Mouse (Mus musculus): ENCODE measurements around the gene Camk2d. TPM values are rescaled to one million over a fixed set of nuclear protein-coding genes. Genes with fewer than 3 reads are reported as not detected.

Gene Camk2d
- total RNA-seq, 2 experiments from 2014 or later = 208 to 210 TPM

DNA sequence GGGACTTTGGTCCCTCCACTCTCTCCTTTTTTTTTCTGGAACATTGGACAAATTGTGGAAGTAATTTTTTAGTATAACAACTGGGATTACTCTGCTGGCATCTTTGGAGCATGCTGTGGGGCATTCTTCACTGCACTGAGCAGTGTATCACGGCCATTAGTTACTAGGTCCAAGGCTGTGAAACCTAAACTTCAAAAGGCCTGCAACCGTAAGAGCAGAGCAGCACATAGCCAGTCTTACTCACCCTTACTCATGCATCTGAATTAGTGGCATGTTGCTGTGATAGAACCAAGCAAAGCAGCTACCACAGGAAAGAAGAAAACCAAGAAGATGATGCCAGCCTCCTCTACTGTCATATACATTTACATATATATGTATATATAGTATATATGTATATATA, 95.5 kb downstream of the Camk2d start:
- DNase-seq = no peak

DNA sequence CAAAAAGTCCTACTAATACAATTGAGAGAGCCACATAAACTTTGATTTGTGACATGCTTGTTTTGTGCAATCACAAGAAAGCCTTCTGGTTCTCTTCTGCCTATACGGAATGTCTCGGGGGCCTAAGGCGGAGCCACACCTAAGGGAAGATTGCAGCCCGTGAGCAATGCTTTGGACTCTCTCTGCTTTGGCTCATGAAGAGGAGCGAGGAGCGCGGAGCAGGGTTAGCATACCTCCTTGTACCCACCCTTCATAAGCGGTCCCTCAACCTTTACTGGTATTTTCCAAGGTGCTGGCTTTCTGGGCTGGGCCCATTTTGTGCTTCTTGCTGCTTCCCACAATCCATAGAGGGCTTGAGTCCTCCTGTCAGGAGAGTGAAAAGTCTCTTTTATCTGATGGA, 96.7 kb downstream of the Camk2d start:
- DNase-seq = no peak

DNA sequence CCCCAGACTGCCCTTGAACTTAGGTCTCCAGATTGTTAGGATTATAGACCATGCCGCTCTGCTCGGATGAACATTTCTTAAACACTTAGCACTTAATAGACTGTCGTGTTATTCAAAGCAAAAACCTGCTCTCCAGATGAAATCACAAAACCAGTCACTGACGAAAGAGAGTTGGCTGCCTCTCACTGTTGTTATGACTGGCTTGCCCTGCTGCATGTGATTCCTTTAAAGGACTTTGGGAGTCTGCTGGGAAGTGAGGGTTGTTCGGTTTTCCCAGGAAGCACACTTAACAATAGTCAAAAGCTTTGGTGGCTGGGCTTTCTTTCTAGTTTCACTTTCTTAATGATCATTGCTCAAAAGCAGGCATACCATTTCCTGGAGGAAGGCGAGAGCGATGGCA, 97.2 kb downstream of the Camk2d start:
- peak; percentile 42 for DNase-seq

DNA sequence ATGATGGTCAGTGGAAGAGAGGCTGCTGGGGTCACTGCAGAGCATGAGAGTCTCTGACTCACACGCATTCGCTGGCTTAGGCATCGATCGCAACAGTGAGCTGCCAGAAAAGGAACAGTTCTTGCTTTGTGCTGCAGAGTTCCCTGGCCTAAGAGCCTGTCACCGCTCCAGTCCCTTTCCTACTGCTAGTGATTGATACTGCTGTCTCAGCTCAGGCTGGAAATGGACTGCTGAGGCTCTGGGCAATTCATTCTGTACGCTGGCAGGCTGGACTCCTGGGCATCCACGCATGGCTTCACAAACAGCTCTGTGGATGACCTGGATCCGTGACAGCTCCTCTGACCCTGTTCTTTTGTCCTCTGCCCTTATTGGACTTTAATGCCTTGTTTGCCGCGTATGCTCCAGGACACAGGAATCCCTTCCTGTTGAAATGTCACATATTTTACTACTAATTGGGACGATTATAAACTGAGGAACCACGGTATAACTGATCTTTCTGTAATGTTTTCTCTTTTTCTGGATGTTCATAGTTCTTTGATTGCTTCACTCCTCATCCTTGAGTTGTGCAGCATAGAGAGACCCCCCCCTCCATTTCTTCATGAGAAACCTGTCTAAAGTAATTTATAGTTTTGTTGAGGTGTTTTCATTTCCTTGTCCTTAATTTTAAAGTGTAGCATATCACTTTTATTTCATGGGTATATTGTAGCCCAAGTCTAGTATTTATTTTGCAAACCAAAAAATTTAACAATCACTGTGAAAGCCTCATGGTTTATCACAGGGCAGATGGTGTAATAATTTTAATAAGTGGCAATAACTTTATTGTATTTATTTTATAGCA, 99.6 kb downstream of the Camk2d start:
- DNase-seq = peak; percentile 73

DNA sequence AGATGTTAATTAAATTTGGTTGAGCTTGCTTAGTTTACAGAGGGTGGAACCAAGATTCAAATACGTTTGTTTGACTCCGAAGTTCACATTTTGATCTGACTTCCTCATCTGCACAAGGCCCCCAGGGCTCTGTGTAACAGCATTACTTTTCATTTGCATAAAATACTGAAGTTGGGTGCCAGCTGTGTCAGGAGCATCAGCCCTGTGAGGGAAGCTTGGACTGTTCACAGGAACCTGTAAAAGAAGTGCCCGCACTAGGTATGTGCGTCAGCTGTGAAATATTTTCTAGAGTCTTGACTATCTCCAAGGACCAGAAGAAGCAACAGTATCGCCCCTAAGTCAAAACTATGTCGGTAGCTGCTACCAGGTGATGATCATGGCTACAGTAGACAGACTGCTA, 100.5 kb downstream of the Camk2d start:
- no peak for DNase-seq

DNA sequence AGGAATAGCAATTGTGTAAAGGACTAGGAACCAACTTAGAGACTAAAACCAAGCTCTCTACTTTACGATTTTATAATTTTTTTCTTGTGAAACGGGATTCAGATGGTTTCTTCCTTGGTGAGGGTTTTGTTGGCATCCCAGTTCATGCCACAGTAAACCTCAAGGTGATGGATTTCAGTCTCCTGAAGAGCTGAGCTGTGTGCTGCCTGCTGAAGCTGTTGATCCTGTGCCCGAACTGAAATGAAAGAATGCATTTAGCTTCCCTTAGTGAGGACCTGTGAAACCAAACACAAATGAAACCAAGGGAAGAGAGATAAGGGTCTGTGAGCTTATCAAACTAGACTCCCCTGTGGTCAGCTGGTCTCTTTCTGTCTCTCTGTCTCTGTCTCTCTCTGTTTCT, 103.6 kb downstream of the Camk2d start:
- DNase-seq = no peak

DNA sequence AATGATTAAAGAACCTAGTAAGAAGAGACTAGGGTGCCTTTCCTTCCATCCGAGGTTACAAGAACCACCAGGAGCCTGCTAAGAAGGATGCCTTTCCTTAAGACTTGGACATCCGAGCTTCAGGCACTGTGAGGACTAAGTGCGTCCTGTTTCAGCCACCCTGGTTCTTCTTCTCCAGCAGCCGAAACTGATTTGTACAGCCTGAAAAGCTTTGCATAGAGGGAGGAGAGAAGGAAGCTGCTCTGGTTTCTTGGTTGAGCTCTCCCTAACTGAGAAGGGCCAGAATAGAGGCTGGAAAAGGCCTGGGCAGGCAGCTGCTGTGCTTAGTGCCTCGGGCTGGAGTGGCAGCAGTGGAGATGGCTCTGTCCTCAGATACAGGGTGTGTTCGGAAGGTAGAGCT, 105.0 kb downstream of the Camk2d start:
- no peak for DNase-seq

DNA sequence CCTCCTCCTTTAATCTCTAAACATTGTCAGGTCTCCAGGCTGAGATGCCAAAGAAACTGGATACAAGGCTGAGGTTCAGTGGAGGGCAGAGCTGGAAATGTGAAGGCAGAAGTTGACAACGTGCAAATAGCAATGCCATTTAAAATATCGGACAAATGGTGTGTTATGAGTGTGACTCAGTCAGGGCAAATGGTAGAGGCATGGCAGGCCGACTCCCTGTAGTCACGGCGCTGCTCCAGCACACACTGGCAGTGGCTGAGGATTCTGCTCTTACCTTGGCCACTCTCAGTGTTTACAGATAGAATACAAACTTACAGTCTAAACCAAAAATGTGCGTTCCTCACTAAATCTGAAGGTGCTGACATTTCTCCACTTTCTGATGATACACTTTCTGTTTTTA, 105.5 kb downstream of the Camk2d start:
- DNase-seq = no peak

DNA sequence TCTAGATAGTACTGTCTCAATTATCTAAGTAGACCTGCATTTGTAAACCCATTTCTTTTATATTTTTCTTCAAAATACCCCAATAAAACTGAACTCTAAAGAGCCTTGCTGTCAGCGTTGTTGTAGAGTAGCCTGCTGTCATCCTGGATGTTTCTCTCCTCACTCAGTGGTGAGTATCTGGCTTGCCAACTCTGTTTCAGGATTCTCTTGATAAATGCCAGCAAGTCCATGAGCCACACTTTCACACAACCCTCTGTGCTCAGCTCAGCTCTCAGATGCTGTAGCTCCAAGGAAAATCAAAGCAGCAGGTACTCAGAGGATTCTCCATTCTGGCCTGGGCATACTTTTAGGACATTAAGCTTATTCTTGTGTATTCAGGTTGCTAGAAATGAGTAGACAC, 109.4 kb downstream of the Camk2d start:
- no peak for DNase-seq

DNA sequence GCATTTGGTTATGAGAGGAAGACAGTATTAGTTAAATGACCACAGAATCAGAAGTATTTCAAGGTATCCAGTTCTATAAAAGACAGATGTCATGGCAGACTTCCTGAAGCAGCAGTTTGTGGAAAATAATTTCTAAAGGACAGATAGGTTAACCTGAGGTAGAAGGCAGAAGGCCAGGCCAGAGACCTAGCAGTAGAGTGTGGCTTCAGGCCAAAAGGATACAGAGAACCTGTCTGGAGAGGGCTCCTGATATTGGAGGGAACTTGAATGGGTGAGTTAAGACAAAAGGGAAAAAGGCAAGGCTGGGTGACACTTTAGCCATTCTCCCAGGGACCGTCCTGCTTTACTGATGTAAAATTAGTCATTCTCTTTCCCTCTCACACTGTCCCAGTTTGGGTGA, 118.2 kb downstream of the Camk2d start:
- DNase-seq = no peak

DNA sequence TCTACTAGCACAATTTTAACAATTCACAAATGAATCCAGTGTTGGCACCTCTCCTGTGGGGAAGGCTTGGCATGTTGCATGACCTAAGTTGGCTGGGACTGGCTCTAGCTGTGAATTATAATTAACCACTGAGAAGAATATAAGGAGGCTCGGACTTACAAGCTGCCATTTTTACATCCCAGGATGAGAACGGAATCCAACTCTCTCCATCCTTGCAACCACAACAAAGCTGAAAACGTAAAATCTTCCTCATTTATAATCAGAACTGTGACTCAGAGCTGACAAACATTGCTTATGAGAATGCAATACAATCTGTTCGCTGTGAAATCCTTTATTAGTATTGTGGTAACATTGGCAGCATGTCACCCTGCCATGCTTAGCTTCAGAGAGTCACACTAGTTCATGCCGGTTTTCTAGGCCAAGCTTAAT, 126.9 kb downstream of the Camk2d start:
- DNase-seq = peak; percentile 28

DNA sequence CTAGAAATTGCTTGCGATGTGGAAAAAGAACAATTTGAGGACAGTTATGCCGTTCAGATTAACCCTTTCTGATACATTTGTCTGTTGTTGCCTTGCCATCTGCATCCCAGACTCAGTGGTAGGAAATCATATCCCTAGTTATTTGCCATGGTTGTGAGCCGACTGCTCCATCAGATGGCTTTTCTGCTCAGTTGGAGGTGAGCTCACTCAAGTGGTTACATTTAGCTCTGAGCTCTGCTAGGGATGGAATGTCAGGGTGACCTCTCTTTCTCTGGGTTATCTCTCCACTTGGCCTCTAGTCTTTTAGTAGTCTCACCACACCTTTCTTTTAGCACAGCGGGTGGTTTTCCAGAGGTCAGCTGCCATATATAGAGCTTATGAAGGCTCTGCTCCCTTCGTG, 127.4 kb downstream of the Camk2d start:
- peak; percentile 31 for DNase-seq

DNA sequence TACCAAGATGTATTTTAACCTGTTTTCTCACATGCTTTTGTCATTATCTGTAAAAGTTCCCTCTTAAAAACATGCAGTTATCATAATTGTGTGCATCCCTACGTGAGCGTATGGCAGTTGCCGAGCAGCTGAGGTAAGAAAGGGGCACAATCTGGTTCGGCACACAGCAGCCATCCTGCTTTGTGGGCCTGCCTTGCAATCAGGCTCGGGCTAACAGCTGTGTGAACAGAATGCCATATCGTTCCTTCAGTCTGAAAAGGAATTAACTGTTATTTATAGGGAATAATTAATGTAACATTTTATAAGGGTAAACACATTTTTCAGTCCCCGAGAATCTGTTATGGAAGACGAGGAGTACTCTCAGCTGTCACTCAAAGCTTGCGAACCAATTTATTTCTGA, 129.5 kb downstream of the Camk2d start:
- DNase-seq = no peak

DNA sequence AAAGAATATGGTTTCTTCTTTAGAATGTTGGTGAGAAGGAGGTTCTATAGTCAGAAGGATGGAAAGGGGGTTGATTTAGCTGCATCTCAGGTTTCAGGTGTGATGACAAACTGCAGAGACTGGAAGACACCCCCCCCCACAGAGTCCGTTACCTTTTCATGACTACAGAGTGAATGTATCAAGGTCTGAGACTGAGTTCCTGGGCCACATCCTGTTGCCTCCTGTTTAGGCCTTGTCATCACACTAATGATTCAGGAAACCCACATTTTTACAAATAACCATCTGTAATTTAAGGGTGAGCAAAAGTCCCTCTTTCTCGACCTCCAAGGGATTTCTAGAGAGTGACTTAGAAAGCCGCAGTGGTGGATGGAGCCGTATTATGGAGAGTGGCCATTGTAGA, 131.3 kb downstream of the Camk2d start:
- DNase-seq = no peak

DNA sequence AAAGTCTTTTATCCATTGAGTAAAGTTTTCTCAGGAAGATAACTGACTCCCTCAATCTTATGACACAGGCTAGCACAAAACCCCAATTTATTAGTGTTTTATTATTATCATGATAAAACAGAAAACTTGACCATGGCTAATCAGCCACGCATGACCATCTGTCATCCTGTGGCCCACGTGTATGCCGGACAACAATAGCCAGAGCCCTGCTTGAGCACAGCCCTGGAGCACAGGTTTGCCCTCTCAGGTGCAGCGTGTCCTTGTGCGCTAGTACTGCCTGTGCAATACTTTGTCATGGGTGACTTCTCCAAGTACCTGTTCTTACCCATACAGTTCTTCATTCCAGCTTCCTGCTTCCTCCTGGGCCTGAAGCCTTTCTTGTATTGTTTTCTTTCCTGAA, 134.3 kb downstream of the Camk2d start:
- no peak for DNase-seq

DNA sequence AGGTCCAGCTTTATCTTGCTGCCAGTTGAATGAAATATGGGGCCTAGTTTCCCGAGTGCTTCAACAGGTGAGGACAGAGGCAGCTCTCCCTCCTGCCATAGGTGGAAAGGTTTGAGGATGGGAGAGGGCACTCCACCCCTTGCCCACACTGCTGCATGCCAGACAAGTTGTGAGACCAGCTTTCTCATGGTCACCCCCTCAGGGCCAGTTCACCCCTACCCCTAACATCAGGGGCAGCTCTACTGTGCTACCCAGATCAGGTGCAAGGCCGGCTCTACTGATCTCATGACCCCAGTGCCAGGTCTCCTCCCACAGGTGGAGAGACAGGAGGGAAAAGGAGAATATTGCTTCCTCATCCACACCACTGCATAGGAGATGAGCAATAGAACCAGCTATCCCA, 136.2 kb downstream of the Camk2d start:
- no peak for DNase-seq

DNA sequence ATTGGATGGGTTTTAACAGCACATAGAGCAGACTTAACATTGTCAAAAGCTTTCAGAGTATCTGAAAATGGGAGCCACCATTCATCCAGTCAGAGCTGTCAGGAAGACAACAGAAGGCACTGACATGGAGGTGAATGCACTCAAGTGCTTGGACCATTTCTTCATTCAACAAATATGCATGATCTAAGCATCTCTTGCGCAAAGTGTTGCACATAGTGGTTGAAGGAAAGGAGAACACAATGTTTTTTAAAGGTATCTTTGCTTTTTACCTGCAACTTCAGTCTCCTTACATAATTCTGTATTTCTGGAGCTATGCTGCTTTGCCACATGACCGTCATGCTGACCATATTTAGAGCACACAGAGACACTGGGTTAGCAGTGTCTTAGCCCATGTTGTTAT, 138.4 kb downstream of the Camk2d start:
- no peak for DNase-seq

DNA sequence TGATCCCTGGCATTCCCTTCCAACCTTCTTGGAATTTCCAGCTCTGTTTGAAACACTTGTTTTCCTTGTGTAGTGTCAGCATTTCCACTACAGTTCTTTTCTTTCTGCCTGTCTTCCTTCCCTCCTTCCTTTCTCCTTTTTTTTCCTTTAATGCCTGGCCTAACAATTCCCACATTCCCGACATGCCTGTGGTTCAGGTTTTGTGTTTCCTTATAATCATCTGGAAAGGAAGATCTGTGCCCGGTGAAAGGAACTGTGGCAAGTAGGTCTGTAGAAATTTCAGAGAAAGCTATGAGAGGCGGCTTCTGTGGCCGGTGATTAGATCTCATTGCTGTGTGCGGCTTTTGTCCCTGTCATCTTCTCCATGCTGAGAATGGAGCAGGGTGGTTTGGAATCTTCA, 139.1 kb downstream of the Camk2d start:
- no peak for DNase-seq

DNA sequence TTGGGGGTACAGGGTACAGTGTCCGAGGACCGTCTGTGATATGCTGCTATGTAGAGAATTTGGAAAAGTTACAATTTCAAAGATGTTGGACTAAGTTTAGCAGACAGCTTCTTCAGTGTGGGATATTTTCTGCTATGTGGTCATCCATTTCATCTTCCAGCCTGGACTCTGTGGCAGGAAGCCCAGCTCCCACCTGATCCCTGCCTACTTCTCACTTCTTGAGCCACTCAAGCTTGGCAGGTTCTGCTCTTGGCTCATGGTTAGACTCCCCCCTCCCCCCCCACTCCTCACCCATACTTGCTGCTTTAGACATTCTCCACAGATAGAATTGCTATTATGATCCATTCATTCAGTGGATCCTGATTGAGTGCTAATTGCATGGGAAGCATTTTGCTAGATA, 141.0 kb downstream of the Camk2d start:
- peak; percentile 80 for DNase-seq

DNA sequence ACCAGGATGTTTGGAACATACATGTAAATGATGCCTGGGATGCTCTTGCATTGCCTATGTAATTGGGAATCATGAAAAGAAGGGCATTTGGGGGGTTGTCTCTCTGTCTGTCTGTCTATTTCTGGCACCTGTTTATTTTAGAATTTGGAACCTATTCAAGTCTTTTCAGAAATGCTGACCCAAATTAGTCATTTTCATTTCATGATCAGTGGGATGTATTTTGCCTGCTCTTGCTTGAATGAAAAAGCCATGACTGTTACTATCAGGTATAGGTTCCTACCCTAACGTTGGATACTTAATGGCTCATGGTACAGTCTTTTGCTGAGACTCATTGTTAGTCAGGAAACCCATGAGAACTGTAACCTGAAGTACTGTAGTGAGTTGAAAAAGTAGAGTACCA, 144.0 kb downstream of the Camk2d start:
- DNase-seq = no peak

DNA sequence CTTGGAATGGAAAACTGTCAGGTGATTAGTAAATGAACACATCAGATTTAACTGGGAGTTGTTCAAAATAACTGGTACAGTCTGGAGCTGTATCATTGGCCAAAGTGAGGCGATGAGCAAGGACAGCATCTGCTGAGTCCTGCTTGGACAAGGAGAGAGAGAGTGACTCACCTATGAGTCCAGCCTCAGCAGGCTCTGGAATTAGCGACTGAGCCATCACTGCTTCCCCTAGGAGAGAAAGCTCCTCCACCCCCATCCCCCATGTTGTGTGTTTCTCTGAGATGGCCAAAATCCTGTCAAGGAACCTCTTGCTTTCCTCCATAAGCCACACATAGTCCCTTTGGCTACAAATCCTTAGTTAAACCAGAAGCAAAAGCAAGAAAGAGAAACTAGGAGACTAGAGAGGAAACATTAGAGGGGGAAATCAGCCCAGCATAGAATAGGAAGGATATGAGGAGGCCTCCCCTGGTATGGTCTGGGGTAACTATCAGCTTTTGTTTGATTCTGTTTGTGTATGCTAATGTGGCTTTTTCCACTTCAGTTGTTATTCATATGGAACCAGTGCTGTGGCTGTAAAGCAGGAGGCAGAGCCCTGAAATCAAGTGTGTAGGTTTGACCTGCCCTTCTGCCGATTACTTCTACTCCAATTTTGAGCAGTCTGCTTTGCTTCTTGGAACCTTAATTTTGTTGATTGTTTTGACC, 148.5 kb downstream of the Camk2d start:
- no peak for DNase-seq

DNA sequence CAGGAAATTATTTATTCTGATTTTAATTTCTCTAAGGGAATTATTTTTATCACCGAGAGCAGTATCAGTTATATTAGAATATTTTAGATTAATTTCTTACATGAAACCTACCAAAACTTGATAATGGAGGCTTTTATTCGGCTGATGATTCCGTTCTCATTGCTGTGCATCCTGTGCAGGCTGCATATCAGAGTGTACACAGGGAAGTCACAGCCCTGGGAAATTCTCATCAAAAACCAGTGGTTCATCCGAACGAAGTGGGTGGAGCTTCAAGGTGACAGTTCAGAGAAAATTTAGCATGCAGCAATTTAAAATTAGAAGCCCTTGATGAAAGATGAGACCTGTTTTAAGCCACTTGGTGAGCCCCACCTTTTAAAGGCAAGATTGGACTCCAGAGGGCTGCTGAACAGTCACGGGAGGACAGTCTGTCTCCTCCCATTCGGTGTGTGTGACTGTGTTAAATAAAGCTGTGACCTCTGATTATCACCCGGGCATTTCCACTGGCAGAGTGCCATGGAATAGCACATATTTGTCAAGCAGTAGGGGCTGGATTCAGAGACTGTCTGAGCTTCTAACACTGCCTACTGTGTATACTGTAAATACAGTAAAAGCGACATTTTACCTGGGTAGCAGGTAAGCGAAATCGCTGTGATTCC, 150.2 kb downstream of the Camk2d start:
- DNase-seq = peak; percentile 82

DNA sequence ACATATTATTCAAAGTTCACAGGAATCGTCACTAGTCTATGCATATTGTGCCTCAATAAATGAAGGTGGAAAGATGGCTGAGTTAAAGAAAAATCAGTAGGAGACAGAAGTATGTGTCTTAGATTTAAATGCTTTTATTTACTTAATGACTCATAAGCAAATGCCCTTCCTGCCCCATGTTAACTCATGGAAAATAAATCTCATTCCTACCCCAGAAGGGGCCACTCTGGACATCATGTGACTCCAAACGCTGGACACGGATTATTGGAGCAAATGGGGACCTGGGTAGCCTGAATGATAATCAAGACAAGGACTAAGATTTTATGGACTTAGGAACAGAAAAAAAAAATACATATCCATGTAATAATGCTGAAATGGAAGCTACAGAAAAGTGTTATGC, 151.5 kb downstream of the Camk2d start:
- DNase-seq = no peak
